Mouse (Mus musculus) thymus, adult 2 months (tissue): ENCODE data around the gene Lrrfip1.

ENCODE experiments used
- CTCF ChIP-seq: fragments of 200-500 bp; IDR thresholded peaks from 2 replicates; pipeline ENCODE4 v1.5.1; 2012; ENCODE audit warnings: mild to moderate bottlenecking, control low read depth, low read length, moderate library complexity, borderline replicate concordance; ENCODE audit not compliant: control insufficient read depth, poor library complexity, insufficient read depth; ENCODE audit errors: extremely low read depth
- POLR2A ChIP-seq: fragments of 200-500 bp; IDR thresholded peaks from 2 replicates; pipeline ENCODE4 v1.6.1; 2012; ENCODE audit warnings: mild to moderate bottlenecking, low read length, control low read depth, moderate library complexity; ENCODE audit not compliant: control insufficient read depth, poor library complexity, insufficient read depth; ENCODE audit errors: extremely low read depth

DNA sequence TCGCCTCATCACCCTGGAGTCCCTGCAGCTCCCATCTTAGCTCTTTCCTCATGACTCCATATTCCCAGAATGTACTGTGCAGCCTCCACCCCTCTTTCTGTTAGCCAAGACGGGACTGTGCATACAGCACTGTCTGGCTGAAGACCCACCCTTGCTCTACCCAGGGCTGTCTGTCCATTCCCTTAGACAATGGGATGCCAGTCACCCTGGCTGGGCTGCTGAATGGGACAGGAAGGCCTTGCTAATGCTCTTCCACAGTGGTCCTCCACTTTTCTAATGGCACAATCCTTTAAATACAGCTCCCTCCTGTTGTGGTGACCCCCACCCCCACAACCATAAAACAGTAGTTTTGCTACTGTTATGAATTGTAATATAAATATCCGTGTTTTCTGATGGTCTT, 12.8 kb downstream of the Lrrfip1 start:
- TF ChIP-seq POLR2A (no peak), CTCF (no peak)
